Mouse (Mus musculus): Measurements from ENCODE around the gene Zfp560. TPM values are rescaled to one million over a fixed set of nuclear protein-coding genes. Genes with fewer than 3 reads are reported as not detected.
"Not testable (repeated sequence)": the region's sequence is repeated elsewhere in the genome, so short reads cannot be mapped to it uniquely, and the experiment has no call there.

Gene Zfp560
- total RNA-seq (2021) = 10 to 100 TPM; 13.2 to 16.9 TPM
- long read RNA-seq, transcript Zfp560-202 (3 exons, 608 nt) = major isoform, 18 of 19 reads
- long read RNA-seq, partial matches to known transcripts = 0 of 19 reads
- long read RNA-seq, other reads (novel, unspliced or antisense) = 1 of 19 reads

DNA sequence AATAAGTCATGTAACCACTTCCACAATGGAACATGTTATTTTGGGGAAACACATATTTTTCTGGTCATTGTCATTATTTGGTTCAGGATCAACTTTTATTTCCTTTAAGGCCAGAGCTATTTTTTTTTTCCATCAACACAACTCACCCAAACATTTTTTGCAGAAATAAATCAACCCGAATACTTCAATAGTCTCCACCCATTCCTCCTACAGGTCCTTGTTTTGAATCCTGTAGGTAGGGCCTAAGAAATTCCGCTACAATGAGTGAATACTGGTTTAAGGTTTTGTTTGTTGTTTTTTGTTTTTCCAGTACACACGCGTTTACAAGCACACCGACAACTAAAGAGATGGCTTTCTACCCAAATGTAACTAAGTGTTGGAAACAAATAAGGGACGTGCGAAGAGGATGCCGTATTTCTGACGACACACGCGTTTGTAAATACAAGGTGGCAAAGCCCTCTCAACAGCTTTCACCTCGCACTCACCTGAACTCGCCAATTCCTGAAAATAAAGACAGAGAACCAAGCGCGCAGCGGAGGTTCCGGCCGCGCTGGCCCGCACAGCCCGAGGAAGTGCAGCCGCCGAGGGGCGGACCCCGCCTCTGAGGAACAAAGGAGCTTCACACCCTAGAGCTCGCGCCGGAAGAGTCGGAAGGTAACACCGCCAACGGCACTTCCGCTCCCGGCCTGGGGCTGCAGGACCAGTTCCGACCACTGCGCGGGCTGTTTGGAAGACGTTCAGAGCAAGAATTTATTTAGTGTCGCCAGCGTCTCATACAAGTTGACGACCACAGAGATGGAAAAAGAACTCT, at the start of gene Zfp560:
Zfp560 (minus strand) TSS at position 646 of the 811 bp plus-strand sequence.
- DNase-seq (ENCODE audit: low spot score in 2 of 2) = peak; percentile 95 to 96

DNA sequence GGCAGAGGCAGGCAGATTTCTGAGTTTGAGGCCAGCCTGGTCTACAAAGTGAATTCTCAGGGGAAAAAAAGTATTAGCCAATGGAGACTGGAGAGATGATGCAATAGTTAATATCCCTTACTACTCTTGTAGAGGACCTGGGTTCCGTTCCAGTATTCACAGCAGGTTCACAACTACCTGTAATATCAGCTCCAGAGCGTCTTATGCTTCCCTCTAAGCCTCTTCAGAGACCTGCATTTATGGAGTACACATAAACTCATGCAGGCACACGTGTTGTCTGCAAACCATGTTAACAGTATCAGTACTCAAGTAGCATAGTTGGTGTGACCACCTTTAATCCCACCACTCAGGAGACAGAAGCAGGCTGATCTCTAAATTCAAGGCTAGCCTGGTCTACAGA, 45.0 kb upstream of the Zfp560 start:
- no peak for DNase-seq (ENCODE audit: low spot score in 2 of 2)

DNA sequence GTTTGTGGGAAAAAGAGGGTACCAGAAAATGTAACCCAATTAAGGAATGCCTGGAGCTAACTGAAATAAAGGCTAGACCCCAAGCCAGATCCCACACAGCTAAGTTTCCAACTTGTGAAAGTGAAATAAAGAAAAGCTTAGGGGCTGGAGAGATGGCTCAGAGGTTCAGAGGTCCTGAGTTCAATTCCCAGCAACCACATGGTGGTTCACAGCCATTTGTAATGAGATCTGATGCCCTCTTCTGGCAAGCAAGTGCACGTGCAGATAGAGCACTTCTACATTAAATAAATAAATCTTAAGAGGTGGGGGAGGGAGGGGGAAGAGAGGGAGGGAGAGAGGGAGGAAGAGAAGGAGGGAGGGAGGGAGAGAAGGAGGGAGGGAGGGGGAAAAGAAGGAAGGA, 26.5 kb upstream of the Zfp560 start:
- DNase-seq (ENCODE audit: low spot score in 2 of 2) = no peak

GRCm38 (mm10) chr9:20409319-20409718, 24.3 kb upstream of the Zfp560 start:
- DNase-seq (ENCODE audit: low spot score in 2 of 2) = no peak

DNA sequence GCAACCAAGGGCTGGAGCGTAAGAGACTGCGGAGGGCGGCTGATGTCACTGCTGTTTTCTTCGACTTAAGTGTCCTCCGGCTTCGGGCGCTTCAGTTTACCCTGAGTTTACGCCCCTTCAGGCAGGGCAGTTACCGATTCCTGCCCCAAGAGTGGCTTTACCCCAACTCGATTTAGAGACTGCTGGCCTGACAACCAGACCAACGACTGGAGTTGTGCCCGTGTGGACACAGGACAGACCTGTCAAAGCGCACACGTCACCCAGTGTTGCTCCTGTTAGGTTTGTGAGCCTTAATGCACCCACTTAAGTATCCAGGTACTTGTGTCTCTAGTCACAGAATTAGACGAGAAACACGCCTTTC, 346 bp upstream of the Zfp560 start:
- no peak for DNase-seq (ENCODE audit: low spot score in 2 of 2)

- DNase-seq (ENCODE audit: low spot score in 2 of 2) = no peak
These were observed 1.3 kb downstream of the Zfp560 start for GRCm38 (mm10) chr9:20383659-20384058.

DNA sequence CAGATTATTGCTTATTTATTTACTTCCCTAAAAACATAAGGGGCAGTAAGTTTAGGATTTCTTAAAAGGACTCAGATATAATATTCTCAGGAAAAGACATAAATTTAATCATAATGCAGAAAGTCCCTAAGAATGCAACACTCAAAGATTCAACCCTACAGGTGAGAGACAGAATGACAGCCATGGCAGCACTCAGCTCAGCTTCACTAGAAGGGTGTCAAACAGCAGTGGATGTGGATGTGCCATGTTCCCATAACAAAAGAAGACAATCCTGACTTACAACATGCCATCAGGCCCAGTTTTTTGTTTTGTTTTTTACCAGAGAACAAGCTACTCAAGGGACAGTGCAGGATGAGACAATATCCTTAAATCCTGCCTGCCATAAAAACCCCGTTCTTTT, 10.3 kb downstream of the Zfp560 start:
- no peak for DNase-seq (ENCODE audit: low spot score in 2 of 2)

GRCm38 (mm10) chr9:20367311-20367710, 17.7 kb downstream of the Zfp560 start:
- DNase-seq (ENCODE audit: low spot score in 2 of 2) = no peak

DNA sequence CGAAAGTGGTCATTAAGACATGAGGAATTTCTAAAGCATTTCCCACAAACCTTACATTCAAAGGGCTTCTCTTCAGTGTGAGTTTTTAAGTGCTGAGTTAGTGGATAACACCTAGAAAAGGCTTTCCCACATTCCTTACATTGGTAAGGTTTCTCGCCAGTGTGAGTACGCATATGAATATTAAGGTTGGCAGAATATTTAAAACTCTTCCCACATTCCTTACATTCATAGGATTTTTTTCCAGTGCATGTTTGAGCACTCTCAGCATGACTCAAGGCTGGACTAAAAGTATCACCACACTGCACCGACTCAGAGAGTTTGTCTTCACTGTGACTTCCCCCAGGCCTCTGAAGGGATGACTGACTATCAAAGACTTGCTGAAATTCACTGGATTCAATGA, 36.5 kb downstream of the Zfp560 start:
- DNase-seq (ENCODE audit: low spot score in 2 of 2) = no peak

GRCm38 (mm10) chr9:20335994-20336393, 49.0 kb downstream of the Zfp560 start, which contains the start of gene Olfr18:
Olfr18 (minus strand) TSS chr9:20336094.
- DNase-seq (ENCODE audit: low spot score in 2 of 2) = no peak

- no peak for DNase-seq (ENCODE audit: low spot score in 2 of 2)
These were observed 86.7 kb downstream of the Zfp560 start, which contains the start of gene Olfr873 for GRCm38 (mm10) chr9:20298232-20298631. Olfr873 (plus strand) TSS chr9:20298532.

- DNase-seq (ENCODE audit: low spot score in 2 of 2) = not testable (repeated sequence)
These were observed 89.4 kb downstream of the Zfp560 start for GRCm38 (mm10) chr9:20295562-20295961.

Other genes starting within 250 kb of the Zfp560 start
- not detected for gene Olfr870, start 211.1 kb downstream of the Zfp560 start, total RNA-seq (2021)
- gene Olfr871, start 173.0 kb downstream of the Zfp560 start, total RNA-seq (2021) = not detected
- gene Olfr872, start 148.1 kb downstream of the Zfp560 start, total RNA-seq (2021) = not detected
- gene Olfr39, start 102.8 kb downstream of the Zfp560 start, total RNA-seq (2021) = not detected
- gene Olfr873, start 86.6 kb downstream of the Zfp560 start, total RNA-seq (2021) = not detected
- not detected for gene Olfr18, start 49.1 kb downstream of the Zfp560 start, total RNA-seq (2021)
- 10 to 100 TPM; 31.6 to 35.6 TPM for gene Zfp26, start 75.0 kb upstream of the Zfp560 start, total RNA-seq (2021)
- gene Zfp426, start 107.6 kb upstream of the Zfp560 start, total RNA-seq (2021) = 10 to 100 TPM; 34.1 to 36.8 TPM
- 10 to 100 TPM; 60.2 to 63.5 TPM for gene Zfp266, start 136.2 kb upstream of the Zfp560 start, total RNA-seq (2021)
- gene Zfp846, start 196.1 kb upstream of the Zfp560 start, total RNA-seq (2021) = 10 to 100 TPM; 28.5 to 29.5 TPM